Mouse (Mus musculus) stomach, embryonic 14.5 days (tissue): ENCODE results near the gene Fam72a. TPM values are rescaled to one million over a fixed set of nuclear protein-coding genes. Genes with fewer than 3 reads are reported as not detected.

Source experiments
- ATAC-seq: fragments of 200-750 bp; cut with Nextera tagmentation; 2 replicates; pipeline ENCODE4 v1.8.0; 2017; ENCODE audit warnings: low read depth, moderate TSS enrichment; ENCODE audit not compliant: insufficient number of reproducible peaks, insufficient read depth, low FRiP score
- H3K27ac ChIP-seq: fragments of 300-500 bp; sonication (generic); 2 replicates; pipeline ENCODE4 v1.5.1; 2014; ENCODE audit warnings: mild to moderate bottlenecking, low read length, moderate library complexity, mixed read lengths
- H3K27me3 ChIP-seq: fragments of 300-500 bp; sonication (generic); 2 replicates; pipeline ENCODE4 v1.6.1; 2014; ENCODE audit warnings: low read length, control low read depth, mixed read lengths; ENCODE audit not compliant: control insufficient read depth, insufficient read depth
- H3K36me3 ChIP-seq: fragments of 300-500 bp; sonication (generic); 2 replicates; pipeline ENCODE4 v1.6.1; 2014; ENCODE audit warnings: mild to moderate bottlenecking, control low read depth, low read length, moderate library complexity, mixed read lengths; ENCODE audit not compliant: control insufficient read depth, insufficient read depth
- H3K4me1 ChIP-seq: fragments of 300-500 bp; sonication (generic); 2 replicates; pipeline ENCODE4 v1.6.1; 2014; ENCODE audit warnings: low read length, control low read depth, mixed read lengths; ENCODE audit not compliant: control insufficient read depth, insufficient read depth
- H3K4me2 ChIP-seq: fragments of 300-500 bp; sonication (generic); replicated peaks from 2 replicates; pipeline ENCODE4 v1.6.1; 2014; ENCODE audit warnings: low read depth, low read length, control low read depth
- H3K4me3 ChIP-seq: fragments of 300-500 bp; sonication (generic); 2 replicates; pipeline ENCODE4 v1.5.1; 2014; ENCODE audit warnings: low read depth, low read length, control low read depth
- H3K9ac ChIP-seq: fragments of 300-500 bp; sonication (generic); replicated peaks from 2 replicates; pipeline ENCODE4 v1.6.1; 2014; ENCODE audit warnings: low read depth, mild to moderate bottlenecking, control low read depth, low read length, moderate library complexity, mixed read lengths
- H3K9me3 ChIP-seq: fragments of 300-500 bp; sonication (generic); 2 replicates; pipeline ENCODE4 v1.6.1; 2016; ENCODE audit warnings: low read depth, low read length, control low read depth; ENCODE audit not compliant: control insufficient read depth
- WGBS: fragments of 180-500 bp; shearing (Covaris S2); extraction: QIAGEN DNeasy Blood & Tissue Kit; methylation state at CpG from one replicate; pipeline ENCODE4 v1.1.7; 2014; 5-methylcytosine and 5-hydroxymethylcytosine counted together
- polyA plus RNA-seq: library from polyadenylated mRNA; unstranded; fragments of >200 nt; fragmentation: Nextera tagmentation; extraction: Ambion mirVana; gene quantifications from 2 replicates; pipeline ENCODE4 v1.2.1, GENCODE M21; 2014

Fam72a gene
- polyA plus RNA-seq, 1 experiment from 2014 or later = 3.2 TPM

DNA sequence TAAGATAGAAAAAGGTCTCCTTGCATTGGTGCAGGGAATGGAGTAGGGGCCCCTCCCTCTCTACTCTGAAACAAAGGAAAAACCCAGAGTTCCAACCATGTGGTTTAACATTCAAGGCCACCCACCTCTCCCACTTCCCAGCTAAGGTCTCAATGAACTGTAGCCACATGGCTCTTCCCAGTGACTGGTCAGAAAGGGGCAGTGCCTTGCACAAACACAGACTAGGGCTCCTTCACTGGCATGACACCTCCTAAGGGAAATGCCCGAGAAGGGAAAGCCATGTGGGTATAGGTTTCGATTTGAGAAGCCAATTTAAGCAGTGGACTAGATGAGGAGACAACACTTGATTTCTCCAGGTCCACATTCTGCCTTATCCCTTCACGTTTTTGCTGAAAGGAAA is 3.9 kb upstream of the Fam72a start:
- Histone ChIP-seq H3K4me1 (peaks cover 29% of the 10 kb centered on the region), H3K36me3 (no peaks in the 10 kb centered on the region), H3K4me3 (peak overlapping the region; percentile 79; the same call in 1 of the 2 replicates), H3K27ac (no peak overlapping the region), H3K27me3 (no peaks in the 10 kb centered on the region), H3K9me3 (no peaks in the 10 kb centered on the region), H3K4me2 (peak overlapping the region; percentile 77), H3K9ac (no peak overlapping the region)
- ATAC-seq = no peak
- 54% methylated on average over 3 of the region's 3 CpGs for WGBS

- no peaks in the 10 kb centered on the region for H3K27me3 ChIP-seq
- peak overlapping the region; percentile 79 for H3K4me3 ChIP-seq
- no peak for ATAC-seq
- peaks cover 39% of the 10 kb centered on the region for H3K4me1 ChIP-seq
- H3K4me2 ChIP-seq = peak overlapping the region; percentile 77
- H3K27ac ChIP-seq = peak overlapping the region; percentile 96; the same call in 1 of the 2 replicates
- no peaks in the 10 kb centered on the region for H3K9me3 ChIP-seq
- 2% methylated on average over 26 of the region's 26 CpGs for WGBS
- H3K36me3 ChIP-seq = no peaks in the 10 kb centered on the region
- H3K9ac ChIP-seq = peak overlapping the region; percentile 78
Measured at GRCm38 (mm10) chr1:131525101-131525585, 2.6 kb upstream of the Fam72a start.

DNA sequence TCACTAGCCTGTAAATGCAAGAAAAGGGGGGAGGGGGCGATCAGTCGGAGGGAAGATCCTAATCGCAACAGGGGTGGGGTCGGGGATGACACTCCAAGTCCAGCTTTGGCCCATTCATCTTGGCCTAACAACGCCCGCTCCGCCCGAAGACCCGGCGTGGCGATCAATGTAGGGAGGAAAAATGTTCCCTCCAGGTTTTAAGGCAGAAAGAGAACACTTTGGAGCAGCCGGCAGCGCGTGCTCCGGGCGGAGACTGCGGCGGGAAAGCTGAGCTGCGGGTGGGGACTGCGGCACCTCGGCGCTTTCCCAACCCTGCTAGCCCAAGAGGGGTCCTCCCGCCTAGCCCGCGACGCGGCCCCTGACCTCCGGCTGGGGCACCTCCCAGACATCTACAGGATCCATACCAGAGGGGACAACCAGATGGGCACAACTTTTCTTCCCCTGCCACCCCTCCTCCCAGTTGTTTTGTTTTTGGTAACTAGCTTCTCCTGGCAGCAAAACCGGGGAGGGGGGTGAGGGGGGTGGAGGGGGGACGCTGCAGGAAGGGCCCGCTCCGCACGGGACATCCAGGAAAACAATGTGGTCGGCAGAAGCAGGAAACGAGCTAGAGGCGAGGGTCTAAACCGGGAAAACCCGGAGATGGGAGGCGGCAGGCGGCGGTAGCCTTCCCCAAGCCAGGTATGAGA is 2.0 kb upstream of the Fam72a start:
- peak overlapping the region; percentile 78 for H3K9ac ChIP-seq
- H3K4me1 ChIP-seq = peaks cover 39% of the 10 kb centered on the region
- H3K27me3 ChIP-seq = no peaks in the 10 kb centered on the region
- peak overlapping the region; percentile 79 for H3K4me3 ChIP-seq
- H3K36me3 ChIP-seq = no peaks in the 10 kb centered on the region
- ATAC-seq = no peak
- WGBS = under 1% methylated on average over 41 of the region's 41 CpGs
- H3K4me2 ChIP-seq = peak overlapping the region; percentile 77
- H3K27ac ChIP-seq = peak overlapping the region; percentile 96
- no peaks in the 10 kb centered on the region for H3K9me3 ChIP-seq

- no peaks in the 10 kb centered on the region for H3K9me3 ChIP-seq
- under 1% methylated on average over 80 of the region's 81 CpGs for WGBS
- no peaks in the 10 kb centered on the region for H3K36me3 ChIP-seq
- peak overlapping the region; percentile 79 for H3K4me3 ChIP-seq
- H3K9ac ChIP-seq = peak overlapping the region; percentile 78
- no peaks in the 10 kb centered on the region for H3K27me3 ChIP-seq
- peak; percentile 20 for ATAC-seq
- H3K4me1 ChIP-seq = peaks cover 39% of the 10 kb centered on the region
- H3K27ac ChIP-seq = peak overlapping the region; percentile 96
- H3K4me2 ChIP-seq = peak overlapping the region; percentile 77
Measured at GRCm38 (mm10) chr1:131526371-131527270, 1.1 kb upstream of the Fam72a start.

DNA sequence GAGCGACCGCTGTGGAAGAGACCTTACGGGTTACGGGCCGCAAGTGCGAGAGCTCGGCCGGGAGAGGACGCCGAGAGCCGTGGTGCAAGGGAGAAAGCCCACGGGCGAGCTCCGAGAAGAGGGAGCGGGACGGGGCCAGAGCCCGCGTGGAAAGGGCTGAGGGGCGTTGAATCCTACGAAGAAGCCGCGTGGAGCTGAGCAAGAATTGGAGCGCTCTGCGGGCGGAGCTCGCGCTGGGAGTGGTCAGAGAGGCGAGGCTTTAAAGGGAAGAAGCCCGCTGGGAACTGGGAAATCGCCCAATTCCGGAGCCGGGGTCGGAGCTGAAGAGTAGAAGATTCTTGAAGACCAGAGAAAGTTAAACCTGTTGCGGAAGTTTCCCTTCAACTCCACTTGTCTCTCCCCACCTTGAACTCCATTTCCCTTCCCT is 391 bp downstream of the Fam72a start:
- Histone ChIP-seq H3K36me3 (no peaks in the 10 kb centered on the region), H3K4me3 (peak overlapping the region; percentile 71), H3K4me1 (peaks cover 33% of the 10 kb centered on the region), H3K27me3 (no peaks in the 10 kb centered on the region), H3K27ac (peak overlapping the region; percentile 89), H3K9ac (peak overlapping the region; percentile 19), H3K9me3 (no peaks in the 10 kb centered on the region), H3K4me2 (peak overlapping the region; percentile 81)
- WGBS = under 1% methylated on average over 34 of the region's 34 CpGs
- no peak for ATAC-seq

DNA sequence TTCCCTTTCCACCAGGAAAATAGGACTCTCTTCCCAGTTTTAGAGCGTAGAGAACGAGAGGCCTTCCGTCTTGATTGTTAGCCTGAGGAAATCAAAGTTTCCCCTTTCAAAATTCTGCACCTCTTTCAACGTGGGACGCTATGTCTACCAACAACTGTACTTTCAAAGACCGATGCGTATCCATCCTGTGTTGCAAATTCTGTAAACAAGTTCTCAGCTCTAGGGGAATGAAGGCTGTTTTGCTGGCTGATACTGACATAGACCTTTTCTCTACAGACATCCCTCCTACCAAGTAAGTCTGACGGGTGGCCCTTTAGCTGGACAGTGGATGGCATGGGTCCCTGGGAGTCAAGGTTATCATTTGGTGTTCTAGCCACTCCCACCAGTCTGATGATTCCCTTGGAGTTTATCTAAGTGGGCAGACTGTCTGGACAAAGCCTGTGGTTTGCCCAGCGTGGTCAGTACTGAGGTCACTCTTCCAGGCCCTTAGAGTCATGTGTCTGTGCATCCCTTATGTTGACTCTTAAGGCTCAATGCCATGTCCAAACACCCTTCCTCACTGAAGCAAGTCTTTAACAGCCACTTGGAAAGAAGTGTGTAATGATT is 961 bp downstream of the Fam72a start:
- H3K4me3 ChIP-seq = peak overlapping the region; percentile 71
- peaks cover 28% of the 10 kb centered on the region for H3K4me1 ChIP-seq
- no peaks in the 10 kb centered on the region for H3K9me3 ChIP-seq
- under 1% methylated on average over 9 of the region's 9 CpGs for WGBS
- H3K27ac ChIP-seq = peak overlapping the region; percentile 89
- ATAC-seq = no peak
- H3K36me3 ChIP-seq = no peaks in the 10 kb centered on the region
- H3K4me2 ChIP-seq = peak overlapping the region; percentile 81
- H3K27me3 ChIP-seq = no peaks in the 10 kb centered on the region
- H3K9ac ChIP-seq = peak overlapping the region; percentile 15

- H3K36me3 ChIP-seq = no peaks in the 10 kb centered on the region; the same call in 1 of the 2 replicates
- no peaks in the 10 kb centered on the region for H3K27me3 ChIP-seq
- no peak overlapping the region for H3K9ac ChIP-seq
- H3K4me1 ChIP-seq = no peaks in the 10 kb centered on the region
- 93% methylated on average over 4 of the region's 4 CpGs for WGBS
- no peak overlapping the region for H3K27ac ChIP-seq
- H3K9me3 ChIP-seq = no peaks in the 10 kb centered on the region
- no peak overlapping the region for H3K4me2 ChIP-seq
- no peak overlapping the region for H3K4me3 ChIP-seq
- ATAC-seq = no peak
Measured at GRCm38 (mm10) chr1:131539771-131540170, 12.1 kb downstream of the Fam72a start.

DNA sequence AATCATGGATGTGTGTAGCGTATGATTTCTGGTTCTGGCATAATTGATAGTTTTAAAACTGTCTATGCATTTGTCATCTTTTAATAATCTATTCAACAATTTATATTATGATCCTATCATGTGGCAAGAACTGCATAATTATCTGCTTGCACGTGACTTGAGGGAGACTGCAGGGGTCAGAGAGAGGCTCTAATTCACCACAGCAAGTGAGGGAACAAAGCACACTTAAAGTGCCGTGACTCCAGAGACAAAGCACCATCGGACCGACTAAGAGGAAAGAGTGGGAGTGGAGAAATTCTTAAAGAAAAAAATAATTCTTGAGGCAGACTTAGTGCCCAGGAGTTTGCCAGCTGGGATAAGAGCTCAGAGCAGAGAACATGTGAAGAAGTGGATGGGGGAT is 13.1 kb downstream of the Fam72a start:
- Histone ChIP-seq H3K9me3 (no peaks in the 10 kb centered on the region), H3K36me3 (no peaks in the 10 kb centered on the region; the same call in 1 of the 2 replicates), H3K27me3 (no peaks in the 10 kb centered on the region), H3K4me2 (no peak overlapping the region), H3K27ac (no peak overlapping the region), H3K4me3 (no peak overlapping the region), H3K9ac (no peak overlapping the region), H3K4me1 (no peaks in the 10 kb centered on the region)
- 71% methylated on average over 5 of the region's 5 CpGs for WGBS
- ATAC-seq = no peak
